Mouse (Mus musculus): ENCODE data around the gene Fzd2.

GRCm38 (mm10) chr11:102587554-102587953 lies 16.6 kb upstream of the Fzd2 start:
- 0 out of 2 replicates have a peak, but pooled peaks have one; percentile 13 for TF ChIP-seq CTCF (IDR thresholded peaks at IDR 0.05; ENCODE audit: low read depth)
- TF ChIP-seq EP300 (IDR thresholded peaks at IDR 0.05; ENCODE audit: low read depth): no peak
